Mouse (Mus musculus) spleen, postnatal 0 days (tissue): ENCODE results near the gene Olfr120. TPM values are rescaled to one million over a fixed set of nuclear protein-coding genes. Genes with fewer than 3 reads are reported as not detected.

Source experiments
- polyA plus RNA-seq: library from polyadenylated mRNA; unstranded; fragments of >200 nt; fragmentation: Nextera tagmentation; extraction: Ambion mirVana; gene quantifications from 2 replicates; pipeline ENCODE4 v1.2.1, GENCODE M21; 2015

Olfr120 gene
- polyA plus RNA-seq: not detected in 2 replicates

GRCm38 (mm10) chr17:37721508-37721907 is at the start of gene Olfr120:
Gene Olfr120 (plus strand): TSS chr17:37721808.

DNA sequence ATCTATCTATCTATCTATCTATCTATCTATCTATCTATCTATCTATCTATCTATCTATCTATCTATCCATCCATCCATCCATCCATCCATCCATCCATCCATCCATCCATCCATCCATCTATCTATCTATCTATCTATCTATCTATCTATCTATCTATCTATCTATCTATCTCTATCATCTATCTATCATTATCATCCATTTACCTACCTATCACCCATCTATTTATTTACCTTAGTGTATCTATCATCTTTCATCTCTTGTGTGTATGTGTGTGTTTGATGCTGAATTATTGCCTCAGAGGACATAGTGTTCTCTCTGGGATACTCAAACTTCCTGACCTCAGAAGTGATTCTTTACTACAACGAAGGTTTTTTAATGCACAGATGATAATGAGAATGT is 25.3 kb upstream of the Olfr120 start, which contains the start of gene Olfr119:
TSS of gene Olfr119 (plus strand) at position 301 of the 400 bp plus-strand sequence.

DNA sequence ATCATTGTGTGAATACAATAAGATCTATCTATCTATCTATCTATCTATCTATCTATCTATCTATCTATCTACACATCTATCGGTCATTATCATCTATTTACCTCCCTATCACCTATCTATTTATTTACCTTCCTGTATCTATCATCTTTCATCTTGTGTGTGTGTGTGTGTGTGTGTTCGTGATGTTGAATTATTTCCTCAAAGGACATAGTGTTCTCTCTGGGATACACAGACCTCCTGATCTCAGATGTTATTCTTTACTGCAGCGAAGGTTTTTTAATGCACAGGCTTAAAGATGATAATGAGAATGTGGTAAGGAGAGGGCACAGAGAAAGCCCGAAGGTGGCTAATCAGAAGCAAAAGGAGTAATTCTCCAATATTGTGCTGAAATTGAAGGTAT is 46.7 kb downstream of the Olfr120 start, which contains the start of gene Olfr122:
TSS of gene Olfr122 (plus strand) at position 301 of the 400 bp plus-strand sequence.

Other genes with a start within 250 kb of the Olfr120 start
- gene H2-M2, start 238.3 kb upstream of the Olfr120 start, polyA plus RNA-seq: 0.16 TPM in 1 of 2 replicates, not detected in the other
- gene Olfr110, start 229.3 kb upstream of the Olfr120 start, polyA plus RNA-seq: not detected in 2 replicates
- 0.05 TPM in 1 of 2 replicates, not detected in the other for gene Olfr111, start 213.8 kb upstream of the Olfr120 start, polyA plus RNA-seq
- not detected in 2 replicates for gene Olfr112, start 152.4 kb upstream of the Olfr120 start, polyA plus RNA-seq
- gene Olfr113, start 144.1 kb upstream of the Olfr120 start, polyA plus RNA-seq: not detected in 2 replicates
- gene Olfr114, start 129.1 kb upstream of the Olfr120 start, polyA plus RNA-seq: not detected in 2 replicates
- gene Olfr115, start 94.7 kb upstream of the Olfr120 start, polyA plus RNA-seq: not detected in 2 replicates
- not detected in 2 replicates for gene Olfr116, start 94.6 kb upstream of the Olfr120 start, polyA plus RNA-seq
- not detected in 2 replicates for gene Olfr117, start 58.0 kb upstream of the Olfr120 start, polyA plus RNA-seq
- gene Olfr118, start 54.8 kb upstream of the Olfr120 start, polyA plus RNA-seq: not detected in 2 replicates
- not detected in 2 replicates for gene Olfr119, start 25.2 kb upstream of the Olfr120 start, polyA plus RNA-seq
- not detected in 2 replicates for gene Olfr121, start 27.0 kb downstream of the Olfr120 start, polyA plus RNA-seq
- gene Olfr122, start 46.8 kb downstream of the Olfr120 start, polyA plus RNA-seq: not detected in 2 replicates
- gene Olfr123, start 71.7 kb downstream of the Olfr120 start, polyA plus RNA-seq: not detected in 2 replicates
- gene Olfr124, start 78.1 kb downstream of the Olfr120 start, polyA plus RNA-seq: not detected in 2 replicates
- gene Olfr125, start 111.1 kb downstream of the Olfr120 start, polyA plus RNA-seq: not detected in 2 replicates
- not detected in 2 replicates for gene Olfr126, start 125.7 kb downstream of the Olfr120 start, polyA plus RNA-seq
- not detected in 2 replicates for gene Olfr127, start 178.6 kb downstream of the Olfr120 start, polyA plus RNA-seq
- not detected in 2 replicates for gene Olfr128, start 198.7 kb downstream of the Olfr120 start, polyA plus RNA-seq
- gene Olfr761, start 231.3 kb downstream of the Olfr120 start, polyA plus RNA-seq: not detected in 2 replicates